Mouse (Mus musculus): ENCODE data around the gene Cebpz. TPM values are rescaled to one million over a fixed set of nuclear protein-coding genes. Genes with fewer than 3 reads are reported as not detected.

Cebpz gene
- polyA plus RNA-seq, 1 experiment from 2014 or later, result 30.8 TPM

- no peak for ATAC-seq
- H3K9me3 ChIP-seq (ENCODE audit: control insufficient read depth), result no peaks in the 10 kb centered on the region
- H3K4me3 ChIP-seq (ENCODE audit: low read depth, low read length), result no peak overlapping the region
- 73% methylated on average over 3 of the region's 3 CpGs for WGBS
- H3K4me1 ChIP-seq (replicated peaks; ENCODE audit: control insufficient read depth, insufficient read depth, low read length), result peaks cover 3% of the 10 kb centered on the region; the same call in 1 of the 2 replicates
- no peak overlapping the region for H3K9ac ChIP-seq (ENCODE audit: low read depth, low read length)
- no peak overlapping the region for H3K27ac ChIP-seq (ENCODE audit: low read depth, low read length)
- TF ChIP-seq CTCF (IDR thresholded peaks at IDR 0.05; ENCODE audit: low read depth), result no peak
- no peaks in the 10 kb centered on the region for H3K27me3 ChIP-seq (replicated peaks; ENCODE audit: control insufficient read depth, insufficient read depth, low read length)
- no peaks in the 10 kb centered on the region for H3K36me3 ChIP-seq (ENCODE audit: control insufficient read depth, insufficient read depth)
- no peak overlapping the region for H3K4me2 ChIP-seq (replicated peaks; ENCODE audit: low read depth)
These were observed 22.9 kb downstream of the Cebpz start for GRCm38 (mm10) chr17:78913921-78914320.

DNA sequence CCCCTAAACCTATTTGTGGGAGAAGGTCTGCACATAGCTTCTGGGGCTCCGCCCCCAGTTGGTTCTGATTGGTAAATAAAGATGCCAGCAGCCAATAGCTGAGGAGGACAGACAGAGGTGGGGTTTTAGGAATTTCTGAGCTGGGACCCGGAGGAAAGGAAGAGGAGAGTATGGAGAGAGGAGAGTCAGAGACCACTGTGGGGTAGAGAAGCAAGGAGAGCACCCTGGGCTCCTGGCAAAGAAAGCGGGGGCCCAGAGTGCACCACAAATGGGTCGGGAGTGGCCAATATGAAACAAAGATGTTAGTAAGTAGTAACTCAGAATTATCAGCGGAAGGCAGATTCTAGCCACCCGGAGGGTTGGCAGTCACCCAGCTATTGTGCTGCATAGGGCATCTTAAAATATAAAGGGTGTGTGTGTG, 24.0 kb downstream of the Cebpz start:
- ATAC-seq, result no peak
- WGBS, result 33% methylated on average over 6 of the region's 6 CpGs
- peak overlapping the region; percentile 57 for H3K4me2 ChIP-seq (replicated peaks; ENCODE audit: low read depth)

DNA sequence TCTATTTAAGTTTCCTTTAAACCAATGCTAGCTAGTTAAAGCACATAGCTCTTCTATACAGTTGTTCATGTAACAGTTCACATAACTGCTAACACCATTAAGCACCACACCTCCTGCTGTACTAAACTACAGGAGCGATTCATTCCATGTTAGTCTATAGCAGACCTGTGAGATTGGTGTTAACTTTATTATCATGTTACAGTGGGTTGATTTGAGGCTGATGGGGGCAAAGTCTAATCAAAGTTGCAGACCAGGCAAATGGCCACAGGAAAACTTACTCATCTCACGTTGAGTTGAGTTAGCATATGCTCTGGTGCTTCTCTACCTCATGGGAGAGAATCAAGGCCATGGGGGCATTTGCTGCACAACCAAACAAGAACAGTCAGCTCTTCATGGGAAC, 27.5 kb downstream of the Cebpz start:
- H3K4me1 ChIP-seq (replicated peaks; ENCODE audit: control insufficient read depth, insufficient read depth, low read length), result no peaks in the 10 kb centered on the region
- H3K27me3 ChIP-seq (replicated peaks; ENCODE audit: control insufficient read depth, insufficient read depth, low read length), result no peaks in the 10 kb centered on the region
- no peak overlapping the region for H3K27ac ChIP-seq (ENCODE audit: low read depth, low read length)
- 37% methylated on average over 2 of the region's 2 CpGs for WGBS
- H3K9me3 ChIP-seq (ENCODE audit: control insufficient read depth), result no peaks in the 10 kb centered on the region
- peak; percentile 54; the same call in 1 of the 2 replicates for ATAC-seq
- no peak overlapping the region for H3K9ac ChIP-seq (ENCODE audit: low read depth, low read length)
- no peak overlapping the region for H3K4me3 ChIP-seq (ENCODE audit: low read depth, low read length)
- no peaks in the 10 kb centered on the region for H3K36me3 ChIP-seq (ENCODE audit: control insufficient read depth, insufficient read depth)
- H3K4me2 ChIP-seq (replicated peaks; ENCODE audit: low read depth), result no peak overlapping the region
- no peak for TF ChIP-seq CTCF (IDR thresholded peaks at IDR 0.05; ENCODE audit: low read depth)

More for the DNA sequence above, 24.0 kb downstream of the Cebpz start:
- Histone ChIP-seq H3K4me3 (ENCODE audit: low read depth, low read length) (peak overlapping the region; percentile 13), H3K9me3 (ENCODE audit: control insufficient read depth) (no peaks in the 10 kb centered on the region), H3K27ac (ENCODE audit: low read depth, low read length) (no peak overlapping the region), H3K36me3 (ENCODE audit: control insufficient read depth, insufficient read depth) (no peaks in the 10 kb centered on the region), H3K9ac (ENCODE audit: low read depth, low read length) (no peak overlapping the region), H3K4me1 (replicated peaks; ENCODE audit: control insufficient read depth, insufficient read depth, low read length) (peaks cover 3% of the 10 kb centered on the region; the same call in 1 of the 2 replicates), H3K27me3 (replicated peaks; ENCODE audit: control insufficient read depth, insufficient read depth, low read length) (no peaks in the 10 kb centered on the region)
- TF ChIP-seq CTCF (IDR thresholded peaks at IDR 0.05; ENCODE audit: low read depth), result no peak

GRCm38 (mm10) chr17:78906892-78907291, 30.0 kb downstream of the Cebpz start, which contains the start of gene Sult6b1:
Gene Sult6b1 (minus strand): TSS chr17:78906992.
- H3K9me3 ChIP-seq (ENCODE audit: control insufficient read depth), result no peaks in the 10 kb centered on the region
- H3K4me1 ChIP-seq (replicated peaks; ENCODE audit: control insufficient read depth, insufficient read depth, low read length), result no peaks in the 10 kb centered on the region
- H3K9ac ChIP-seq (ENCODE audit: low read depth, low read length), result no peak within 1 kb of the TSS
- no peaks in the 10 kb centered on the region for H3K36me3 ChIP-seq (ENCODE audit: control insufficient read depth, insufficient read depth)
- no peak for TF ChIP-seq CTCF (IDR thresholded peaks at IDR 0.05; ENCODE audit: low read depth)
- no peak within 1 kb of the TSS for H3K27ac ChIP-seq (ENCODE audit: low read depth, low read length)
- WGBS, result 80% methylated on average over 5 of the region's 5 CpGs
- ATAC-seq, result no peak
- no peak within 1 kb of the TSS for H3K4me3 ChIP-seq (ENCODE audit: low read depth, low read length)
- no peak within 1 kb of the TSS for H3K4me2 ChIP-seq (replicated peaks; ENCODE audit: low read depth)
- no peaks in the 10 kb centered on the region for H3K27me3 ChIP-seq (replicated peaks; ENCODE audit: control insufficient read depth, insufficient read depth, low read length)

DNA sequence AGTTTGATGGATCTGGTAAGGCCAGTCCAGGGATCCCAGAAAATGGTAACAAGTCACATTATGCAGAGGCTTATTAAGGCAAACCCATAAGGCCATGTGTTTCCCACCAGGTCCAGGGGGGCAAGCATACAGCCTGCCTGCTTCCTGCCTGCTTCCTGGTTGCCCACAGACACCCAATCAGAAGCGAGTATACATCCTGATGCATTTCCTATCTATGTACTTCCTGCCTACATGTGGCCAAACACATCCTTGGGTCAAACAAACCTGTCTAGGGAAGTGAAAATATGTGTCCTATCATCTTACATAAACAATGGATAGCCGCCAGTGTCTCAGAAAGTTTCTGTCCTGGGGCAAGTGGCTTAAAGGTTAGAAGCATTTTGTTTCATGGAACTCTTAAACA, 33.7 kb downstream of the Cebpz start:
- Histone ChIP-seq H3K9me3 (ENCODE audit: control insufficient read depth) (no peaks in the 10 kb centered on the region), H3K4me2 (replicated peaks; ENCODE audit: low read depth) (no peak overlapping the region), H3K36me3 (ENCODE audit: control insufficient read depth, insufficient read depth) (no peaks in the 10 kb centered on the region), H3K27ac (ENCODE audit: low read depth, low read length) (no peak overlapping the region), H3K4me3 (ENCODE audit: low read depth, low read length) (no peak overlapping the region), H3K4me1 (replicated peaks; ENCODE audit: control insufficient read depth, insufficient read depth, low read length) (no peaks in the 10 kb centered on the region), H3K27me3 (replicated peaks; ENCODE audit: control insufficient read depth, insufficient read depth, low read length) (no peaks in the 10 kb centered on the region), H3K9ac (ENCODE audit: low read depth, low read length) (no peak overlapping the region)
- no peak for TF ChIP-seq CTCF (IDR thresholded peaks at IDR 0.05; ENCODE audit: low read depth)
- WGBS, result 74% methylated on average over 2 of the region's 2 CpGs
- no peak for ATAC-seq

DNA sequence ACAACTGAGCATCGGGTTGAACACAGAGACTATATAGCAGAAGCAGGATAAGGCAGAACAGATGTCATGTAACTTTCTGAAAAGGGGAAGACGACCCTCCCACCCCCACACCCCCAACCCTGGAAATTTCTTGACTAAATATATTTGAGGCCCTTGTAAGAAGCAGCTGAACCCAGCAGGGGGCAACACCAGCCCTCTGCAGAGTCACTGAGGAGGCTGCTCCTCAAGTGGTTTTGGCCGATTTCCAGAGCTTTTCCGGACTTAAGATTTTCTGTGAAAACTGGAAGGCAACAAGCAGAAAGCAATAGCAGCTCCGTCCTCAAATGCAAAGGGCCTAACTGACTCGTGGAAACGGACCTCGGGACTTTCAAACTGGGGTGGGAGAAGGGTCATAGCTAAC, 41.5 kb downstream of the Cebpz start:
- Histone ChIP-seq H3K9ac (ENCODE audit: low read depth, low read length) (no peak overlapping the region), H3K4me1 (replicated peaks; ENCODE audit: control insufficient read depth, insufficient read depth, low read length) (no peaks in the 10 kb centered on the region), H3K36me3 (ENCODE audit: control insufficient read depth, insufficient read depth) (no peaks in the 10 kb centered on the region), H3K4me3 (ENCODE audit: low read depth, low read length) (peak overlapping the region; percentile 12; the same call in 1 of the 2 replicates), H3K4me2 (replicated peaks; ENCODE audit: low read depth) (peak overlapping the region; percentile 54), H3K9me3 (ENCODE audit: control insufficient read depth) (no peaks in the 10 kb centered on the region), H3K27me3 (replicated peaks; ENCODE audit: control insufficient read depth, insufficient read depth, low read length) (no peaks in the 10 kb centered on the region), H3K27ac (ENCODE audit: low read depth, low read length) (no peak overlapping the region)
- WGBS, result 20% methylated on average over 8 of the region's 8 CpGs
- peak; percentile 79 for TF ChIP-seq CTCF (IDR thresholded peaks at IDR 0.05; ENCODE audit: low read depth)
- ATAC-seq, result no peak

- Histone ChIP-seq H3K27me3 (replicated peaks; ENCODE audit: control insufficient read depth, insufficient read depth, low read length) (no peaks in the 10 kb centered on the region), H3K36me3 (ENCODE audit: control insufficient read depth, insufficient read depth) (no peaks in the 10 kb centered on the region), H3K9me3 (ENCODE audit: control insufficient read depth) (no peaks in the 10 kb centered on the region), H3K4me1 (replicated peaks; ENCODE audit: control insufficient read depth, insufficient read depth, low read length) (no peaks in the 10 kb centered on the region), H3K4me2 (replicated peaks; ENCODE audit: low read depth) (0 out of 2 replicates have a peak overlapping the region, but pooled peaks have one; percentile 54), H3K4me3 (ENCODE audit: low read depth, low read length) (no peak overlapping the region), H3K9ac (ENCODE audit: low read depth, low read length) (no peak overlapping the region), H3K27ac (ENCODE audit: low read depth, low read length) (no peak overlapping the region)
- WGBS, result 82% methylated on average over 7 of the region's 7 CpGs
- ATAC-seq, result no peak
- no peak for TF ChIP-seq CTCF (IDR thresholded peaks at IDR 0.05; ENCODE audit: low read depth)
These were observed 41.9 kb downstream of the Cebpz start for GRCm38 (mm10) chr17:78894991-78895390.

Measured in intestine, postnatal 0 days (tissue).